Mouse (Mus musculus): ENCODE measurements around the gene 1700029P11Rik.
"Not testable (repeated sequence)": the region's sequence is repeated elsewhere in the genome, so short reads cannot be mapped to it uniquely, and the experiment has no call there.

1700029P11Rik gene

GRCm38 (mm10) chr15:81958906-81959305 lies 21.4 kb upstream of the 1700029P11Rik start:
- DNase-seq: peak; percentile 13

GRCm38 (mm10) chr15:81960171-81961077 lies 19.9 kb upstream of the 1700029P11Rik start, which contains the start of gene Pmm1:
TSS of gene Pmm1 (minus strand) at chr15:81960930.
- peak; percentile 99 for DNase-seq

GRCm38 (mm10) chr15:81961078-81961451 lies 19.3 kb upstream of the 1700029P11Rik start:
- no peak for DNase-seq

GRCm38 (mm10) chr15:81964262-81964661 lies 16.1 kb upstream of the 1700029P11Rik start:
- no peak for DNase-seq

- DNase-seq: no peak
Measured at GRCm38 (mm10) chr15:81964980-81965545, 15.3 kb upstream of the 1700029P11Rik start.

- no peak for DNase-seq
Measured at GRCm38 (mm10) chr15:81966062-81966829, 14.1 kb upstream of the 1700029P11Rik start.

- DNase-seq: no peak
Measured at GRCm38 (mm10) chr15:81967821-81968220, 12.5 kb upstream of the 1700029P11Rik start.

GRCm38 (mm10) chr15:81968447-81968846 lies 11.9 kb upstream of the 1700029P11Rik start:
- DNase-seq: no peak

- no peak for DNase-seq
Measured at GRCm38 (mm10) chr15:81969173-81969572, 11.2 kb upstream of the 1700029P11Rik start.

- not testable (repeated sequence) for DNase-seq
Measured at GRCm38 (mm10) chr15:81969635-81970034, 10.7 kb upstream of the 1700029P11Rik start.

GRCm38 (mm10) chr15:81970498-81970897 lies 9.8 kb upstream of the 1700029P11Rik start:
- not testable (repeated sequence) for DNase-seq

- not testable (repeated sequence) for DNase-seq
Measured at GRCm38 (mm10) chr15:81975156-81975555, 5.2 kb upstream of the 1700029P11Rik start.

GRCm38 (mm10) chr15:81982173-81982572 lies 1.8 kb downstream of the 1700029P11Rik start:
- no peak for DNase-seq

- DNase-seq: no peak
Measured at GRCm38 (mm10) chr15:81985267-81986161, 5.2 kb downstream of the 1700029P11Rik start.

GRCm38 (mm10) chr15:81987646-81988045 lies 7.3 kb downstream of the 1700029P11Rik start, which contains the start of gene Xrcc6:
TSS of gene Xrcc6 (plus strand) at chr15:81987835.
- no peak for DNase-seq

GRCm38 (mm10) chr15:81989371-81990062 lies 9.2 kb downstream of the 1700029P11Rik start:
- peak; percentile 94 for DNase-seq

- no peak for DNase-seq
Measured at GRCm38 (mm10) chr15:81990549-81990948, 10.2 kb downstream of the 1700029P11Rik start.

GRCm38 (mm10) chr15:81993992-81994391 lies 13.7 kb downstream of the 1700029P11Rik start:
- DNase-seq: no peak

- DNase-seq: no peak
Measured at GRCm38 (mm10) chr15:82004257-82004656, 23.9 kb downstream of the 1700029P11Rik start.

- DNase-seq: no peak
Measured at GRCm38 (mm10) chr15:82011947-82012346, 31.6 kb downstream of the 1700029P11Rik start.

- no peak for DNase-seq
Measured at GRCm38 (mm10) chr15:82014745-82015391, 34.5 kb downstream of the 1700029P11Rik start.

Data from cerebellum, adult 9-10 months (tissue).